Mouse (Mus musculus): ENCODE measurements at regions not wholly inside any gene's neighbourhood (a gene's known extent, or its start where the extent isn't known, plus 50 kb on each side); places are given as distances from the start of the nearest gene placed in this dataset.

GRCm38 (mm10) chr13:112236956-112237355 is 51.3 kb upstream of the Ankrd55 start:
- WGBS = 55% methylated on average over 6 of the region's 6 CpGs
- no peak for ATAC-seq
- H3K4me3 ChIP-seq (ENCODE audit: low read depth, low read length) = no peak overlapping the region

GRCm38 (mm10) chr13:112237377-112237776 is 50.9 kb upstream of the Ankrd55 start:
- Histone ChIP-seq H3K27ac (ENCODE audit: low read length) (no peak overlapping the region), H3K27me3 (ENCODE audit: control insufficient read depth, insufficient read depth, low read depth, low read length) (no peaks in the 10 kb centered on the region), H3K9me3 (replicated peaks; ENCODE audit: control insufficient read depth, low read length, poor library complexity, severe bottlenecking) (no peaks in the 10 kb centered on the region), H3K9ac (ENCODE audit: low read depth, low read length) (no peak overlapping the region), H3K4me2 (ENCODE audit: low read length) (no peak overlapping the region), H3K4me1 (ENCODE audit: control insufficient read depth, insufficient read depth, low read length) (no peaks in the 10 kb centered on the region), H3K36me3 (ENCODE audit: control insufficient read depth, insufficient read depth, low read length) (no peaks in the 10 kb centered on the region), H3K4me3 (ENCODE audit: low read depth, low read length) (no peak overlapping the region)
- 65% methylated on average over 5 of the region's 5 CpGs for WGBS
- ATAC-seq = no peak

More at GRCm38 (mm10) chr13:112236956-112237355, 51.3 kb upstream of the Ankrd55 start:
- Histone ChIP-seq H3K9ac (ENCODE audit: low read depth, low read length) (no peak overlapping the region), H3K36me3 (ENCODE audit: control insufficient read depth, insufficient read depth, low read length) (no peaks in the 10 kb centered on the region), H3K27ac (ENCODE audit: low read length) (no peak overlapping the region), H3K4me1 (ENCODE audit: control insufficient read depth, insufficient read depth, low read length) (no peaks in the 10 kb centered on the region), H3K27me3 (ENCODE audit: control insufficient read depth, insufficient read depth, low read depth, low read length) (no peaks in the 10 kb centered on the region), H3K9me3 (replicated peaks; ENCODE audit: control insufficient read depth, low read length, poor library complexity, severe bottlenecking) (no peaks in the 10 kb centered on the region), H3K4me2 (ENCODE audit: low read length) (no peak overlapping the region)

- Histone ChIP-seq H3K9ac (ENCODE audit: low read depth, low read length) (no peak overlapping the region), H3K27ac (ENCODE audit: low read length) (no peak overlapping the region), H3K27me3 (ENCODE audit: control insufficient read depth, insufficient read depth, low read depth, low read length) (no peaks in the 10 kb centered on the region), H3K4me1 (ENCODE audit: control insufficient read depth, insufficient read depth, low read length) (no peaks in the 10 kb centered on the region), H3K4me3 (ENCODE audit: low read depth, low read length) (no peak overlapping the region), H3K9me3 (replicated peaks; ENCODE audit: control insufficient read depth, low read length, poor library complexity, severe bottlenecking) (no peaks in the 10 kb centered on the region), H3K4me2 (ENCODE audit: low read length) (no peak overlapping the region), H3K36me3 (ENCODE audit: control insufficient read depth, insufficient read depth, low read length) (no peaks in the 10 kb centered on the region)
- WGBS = 63% methylated on average over 4 of the region's 4 CpGs
- ATAC-seq = no peak
These were observed 50.3 kb upstream of the Ankrd55 start for GRCm38 (mm10) chr13:112237917-112238316.

Measured in midbrain, embryonic 16.5 days (tissue).